Mouse (Mus musculus): ENCODE measurements around the gene Ranbp3.

- TF ChIP-seq GATA1 (IDR thresholded peaks at IDR 0.05; ENCODE audit: low read length) (peak; percentile 34; the same call in 1 of the 2 replicates), TAL1 (IDR thresholded peaks at IDR 0.05; ENCODE audit: low read length) (no peak)
Observed at GRCm38 (mm10) chr17:56682880-56683279, 9.8 kb downstream of the Ranbp3 start.

Measured in erythroblast, embryonic 14.5 days (primary cell).